Mouse (Mus musculus) megakaryocyte progenitor cell, adult 5-6 weeks (primary cell): ENCODE data around the gene Sesn2. TPM values are rescaled to one million over a fixed set of nuclear protein-coding genes. Genes with fewer than 3 reads are reported as not detected.
"Not testable (repeated sequence)": the region's sequence is repeated elsewhere in the genome, so short reads cannot be mapped to it uniquely, and the experiment has no call there.

ENCODE experiments used
- ATAC-seq: replicated peaks from 2 replicates; pipeline ENCODE4 v1.8.0; 2016; ENCODE audit warnings: mild to moderate bottlenecking, moderate TSS enrichment, inconsistent platforms; ENCODE audit not compliant: poor library complexity
- total RNA-seq, 2 experiments: library from RNA; stranded (forward) in 1 of 2; stranded (reverse) in 1 of 2; fragments of 157-497, 149-512 nt in 1 of 2; fragments of 200-1000 nt in 1 of 2; gene quantifications; 2 replicates each; pipeline versions ENCODE4 v1.2.3 to v1.2.4; 2015 to 2017

Gene Sesn2
- total RNA-seq, 2 experiments from 2014 or later: 2.4 to 2.6 TPM

GRCm38 (mm10) chr4:132484820-132485219 lies 25.5 kb downstream of the Sesn2 start:
- no peak for ATAC-seq

- no peak for ATAC-seq
Observed at GRCm38 (mm10) chr4:132484231-132484630, 26.1 kb downstream of the Sesn2 start.

- no peak for ATAC-seq
Observed at GRCm38 (mm10) chr4:132482956-132483608, 27.2 kb downstream of the Sesn2 start.

- not testable (repeated sequence) for ATAC-seq
Observed at GRCm38 (mm10) chr4:132482104-132482503, 28.2 kb downstream of the Sesn2 start.

- no peak for ATAC-seq
Observed at GRCm38 (mm10) chr4:132477833-132478232, 32.5 kb downstream of the Sesn2 start.

- peak; percentile 75 for ATAC-seq
Observed at GRCm38 (mm10) chr4:132475895-132476878, 34.1 kb downstream of the Sesn2 start.

GRCm38 (mm10) chr4:132474631-132475030 lies 35.7 kb downstream of the Sesn2 start:
- ATAC-seq: peak; percentile 45

GRCm38 (mm10) chr4:132473411-132473810 lies 36.9 kb downstream of the Sesn2 start:
- ATAC-seq: peak; percentile 43

- ATAC-seq: no peak; the same call in 1 of the 2 replicates
Observed at GRCm38 (mm10) chr4:132469873-132470272, 40.4 kb downstream of the Sesn2 start.

- ATAC-seq: no peak
Observed at GRCm38 (mm10) chr4:132464255-132464613, 46.1 kb downstream of the Sesn2 start.

- peak; percentile 97 for ATAC-seq
Observed at GRCm38 (mm10) chr4:132463430-132464254, 46.7 kb downstream of the Sesn2 start, which contains the start of gene Med18. Gene Med18, minus strand, starts transcription at chr4:132463921.

- no peak for ATAC-seq
Observed at GRCm38 (mm10) chr4:132462836-132463235, 47.5 kb downstream of the Sesn2 start.

- no peak for ATAC-seq
Observed at GRCm38 (mm10) chr4:132460225-132460624, 50.1 kb downstream of the Sesn2 start.

GRCm38 (mm10) chr4:132455561-132455960 lies 54.7 kb downstream of the Sesn2 start:
- ATAC-seq: no peak

GRCm38 (mm10) chr4:132455146-132455545 lies 55.2 kb downstream of the Sesn2 start:
- ATAC-seq: no peak

GRCm38 (mm10) chr4:132454216-132454615 lies 56.1 kb downstream of the Sesn2 start:
- no peak for ATAC-seq

GRCm38 (mm10) chr4:132449778-132450177 lies 60.5 kb downstream of the Sesn2 start:
- no peak for ATAC-seq

GRCm38 (mm10) chr4:132446105-132446504 lies 64.2 kb downstream of the Sesn2 start:
- no peak for ATAC-seq

- no peak for ATAC-seq
Observed at GRCm38 (mm10) chr4:132444516-132444915, 65.8 kb downstream of the Sesn2 start.
